Comparison of ENCODE assay signal across 9 mouse cellular contexts in genomic region chr5:135877180-135877579, GRCm38 (mm10). TPM values are rescaled to one million over a fixed set of nuclear protein-coding genes. Genes with fewer than 3 reads are reported as not detected.
DNase-seq lines count a peak whose midpoint lies in the region; ATAC-seq and TF ChIP-seq lines count a peak whose summit lies in the region.
"Had no signal": no experiment of that assay in that cellular context is flagged by ENCODE, and none has a peak within 500 bp of the region (broad histone marks: within the 10 kb centered on the region; RNA-seq: fewer than 3 reads in every experiment).

No protein-coding gene starts in this region.

- no peak for TF ChIP-seq EP300 in ES-Bruce4 (IDR thresholded peaks at IDR 0.05; ENCODE audit: insufficient read depth, low read depth, low read length)
- TF ChIP-seq EP300 in lung, postnatal 0 days (IDR thresholded peaks at IDR 0.05): no peak

- TF ChIP-seq POLR2A in ES-Bruce4 (IDR thresholded peaks at IDR 0.05; ENCODE audit: insufficient read depth, low read length): no peak

- H3K4me1 ChIP-seq in ES-Bruce4 (ENCODE audit: control insufficient read depth, insufficient read depth, low read length): no peaks in the 10 kb centered on the region
- H3K4me1 ChIP-seq in embryonic facial prominence, embryonic 10.5 days: peaks cover 19% of the 10 kb centered on the region
- H3K4me1 ChIP-seq in heart, embryonic 13.5 days: peaks cover 31% of the 10 kb centered on the region
- H3K4me1 ChIP-seq in kidney, embryonic 15.5 days: peaks cover 27% of the 10 kb centered on the region
- peaks cover 7% of the 10 kb centered on the region; the same call in 1 of the 2 replicates for H3K4me1 ChIP-seq in lung, postnatal 0 days (ENCODE audit: insufficient read depth, low read depth, low read length)

- H3K9ac ChIP-seq in ES-Bruce4 (ENCODE audit: low read depth, poor library complexity, severe bottlenecking): peak overlapping the region; percentile 27; the same call in 1 of the 2 replicates
- H3K9ac ChIP-seq in heart, embryonic 13.5 days: peak overlapping the region; percentile 78
- H3K9ac ChIP-seq in kidney, embryonic 15.5 days: 0 out of 2 replicates have a peak overlapping the region, but pooled peaks have one; percentile 31
- H3K9ac ChIP-seq in lung, postnatal 0 days (replicated peaks; ENCODE audit: low read depth): no peak overlapping the region

- peak overlapping the region; percentile 74 for H3K4me2 ChIP-seq in heart, embryonic 13.5 days
- peak overlapping the region; percentile 69 for H3K4me2 ChIP-seq in kidney, embryonic 15.5 days
- H3K4me2 ChIP-seq in lung, postnatal 0 days (replicated peaks; ENCODE audit: low read depth, low read length): peak overlapping the region; percentile 57

- DNase-seq in adrenal gland, adult 18-20 months (ENCODE audit: low spot score in 2 of 2): peak; percentile 51 to 67
- no peak for DNase-seq in adrenal gland, adult 8-10 months
- peak; percentile 64 for DNase-seq in embryonic facial prominence, embryonic 10.5 days (ENCODE audit: low spot score)
- DNase-seq in lung, postnatal 0 days (ENCODE audit: low spot score): peak; percentile 80
- DNase-seq in right cerebral cortex, postnatal 25 days: peak; percentile 45

- no peaks in the 10 kb centered on the region for H3K27me3 ChIP-seq in ES-Bruce4 (ENCODE audit: control insufficient read depth, insufficient read depth, low read length, poor library complexity, severe bottlenecking)
- H3K27me3 ChIP-seq in embryonic facial prominence, embryonic 10.5 days (replicated peaks; ENCODE audit: low read depth, poor library complexity, severe bottlenecking): peaks cover 40% of the 10 kb centered on the region
- H3K27me3 ChIP-seq in heart, embryonic 13.5 days (replicated peaks): peaks cover 20% of the 10 kb centered on the region
- peaks cover 11% of the 10 kb centered on the region; the same call in 1 of the 2 replicates for H3K27me3 ChIP-seq in kidney, embryonic 15.5 days
- no peaks in the 10 kb centered on the region for H3K27me3 ChIP-seq in lung, postnatal 0 days (replicated peaks; ENCODE audit: insufficient read depth, low read length)

- no peaks in the 10 kb centered on the region for H3K9me3 ChIP-seq in ES-Bruce4 (replicated peaks; ENCODE audit: control insufficient read depth, insufficient read depth, low read length, poor library complexity, severe bottlenecking)
- H3K9me3 ChIP-seq in embryonic facial prominence, embryonic 10.5 days: no peaks in the 10 kb centered on the region
- no peaks in the 10 kb centered on the region for H3K9me3 ChIP-seq in heart, embryonic 13.5 days
- H3K9me3 ChIP-seq in kidney, embryonic 15.5 days (replicated peaks): no peaks in the 10 kb centered on the region
- H3K9me3 ChIP-seq in lung, postnatal 0 days (ENCODE audit: low read length): no peaks in the 10 kb centered on the region

- TF ChIP-seq CTCF in ES-Bruce4 (IDR thresholded peaks at IDR 0.05; ENCODE audit: low read depth, low read length): peak; percentile 33
- TF ChIP-seq CTCF in lung, postnatal 0 days (IDR thresholded peaks at IDR 0.05): peak; percentile 77

- 28% methylated on average over 8 of the region's 8 CpGs for WGBS in embryonic facial prominence, embryonic 10.5 days
- WGBS in heart, embryonic 13.5 days: 9% methylated on average over 8 of the region's 8 CpGs
- 17% methylated on average over 8 of the region's 8 CpGs for WGBS in kidney, embryonic 15.5 days
- 13% methylated on average over 8 of the region's 8 CpGs for WGBS in lung, postnatal 0 days

- no peak for ATAC-seq in heart, embryonic 13.5 days (ENCODE audit: extremely low read depth, insufficient number of reproducible peaks, low FRiP score, low TSS enrichment)
- ATAC-seq in kidney, embryonic 15.5 days (replicated peaks; ENCODE audit: low FRiP score): no peak
- 0 out of 2 replicates have a peak, but pooled peaks have one; percentile 16 for ATAC-seq in lung, postnatal 0 days

- no peak overlapping the region for H3K27ac ChIP-seq in ES-Bruce4 (ENCODE audit: insufficient read depth, low read length)
- no peak overlapping the region for H3K27ac ChIP-seq in embryonic facial prominence, embryonic 10.5 days (replicated peaks)
- H3K27ac ChIP-seq in heart, embryonic 13.5 days (replicated peaks): peak overlapping the region; percentile 57; the same call in 1 of the 2 replicates
- 0 out of 2 replicates have a peak overlapping the region, but pooled peaks have one; percentile 9 for H3K27ac ChIP-seq in kidney, embryonic 15.5 days
- 0 out of 2 replicates have a peak overlapping the region, but pooled peaks have one; percentile 20 for H3K27ac ChIP-seq in lung, postnatal 0 days (ENCODE audit: low read length)

- H3K36me3 ChIP-seq in ES-Bruce4 (ENCODE audit: control insufficient read depth, insufficient read depth, low read length, poor library complexity, severe bottlenecking): no peaks in the 10 kb centered on the region
- no peaks in the 10 kb centered on the region for H3K36me3 ChIP-seq in embryonic facial prominence, embryonic 10.5 days (replicated peaks)
- H3K36me3 ChIP-seq in heart, embryonic 13.5 days: no peaks in the 10 kb centered on the region
- H3K36me3 ChIP-seq in kidney, embryonic 15.5 days: no peaks in the 10 kb centered on the region
- H3K36me3 ChIP-seq in lung, postnatal 0 days (ENCODE audit: insufficient read depth, low read length): no peaks in the 10 kb centered on the region

- H3K4me3 ChIP-seq in ES-Bruce4 (ENCODE audit: low read depth, low read length): no peak overlapping the region
- peak overlapping the region; percentile 51 for H3K4me3 ChIP-seq in embryonic facial prominence, embryonic 10.5 days
- H3K4me3 ChIP-seq in heart, embryonic 13.5 days: peak overlapping the region; percentile 56
- peak overlapping the region; percentile 49 for H3K4me3 ChIP-seq in kidney, embryonic 15.5 days (replicated peaks)
- peak overlapping the region; percentile 31; the same call in 1 of the 2 replicates for H3K4me3 ChIP-seq in lung, postnatal 0 days (ENCODE audit: low read depth, low read length)

RNA-seq across cellular contexts. Expression of gene Hspb1, which starts 10.5 kb away (rescaled TPM):
- 1,000 to 10,000 TPM in 1 of 2 experiments, 100 to 1,000 TPM in 1; 220 to 1,206 TPM for total RNA-seq in adrenal gland, adult 18-20 months (2021)
- total RNA-seq in adrenal gland, adult 8-10 months (2022): 100 to 1,000 TPM; 113 to 288 (median 256) TPM
- 426 and 500 TPM in 2 replicates for polyA plus RNA-seq in ES-Bruce4 (2011; ENCODE audit: insufficient read depth, insufficient read length, low read depth, missing spikeins)
- 24.0 and 24.4 TPM in 2 replicates for polyA plus RNA-seq in embryonic facial prominence, embryonic 10.5 days (2016; fragmentation: Nextera tagmentation; extraction: Ambion mirVana)
- 863 and 944 TPM in 2 replicates for polyA plus RNA-seq in heart, embryonic 13.5 days (2015; fragmentation: Nextera tagmentation; extraction: Ambion mirVana)
- 70.0 and 72.9 TPM in 2 replicates for polyA plus RNA-seq in kidney, embryonic 15.5 days (2015; fragmentation: Nextera tagmentation; extraction: Ambion mirVana)
- 198 and 248 TPM in 2 replicates for polyA plus RNA-seq in lung, postnatal 0 days (2015; fragmentation: Nextera tagmentation; extraction: Ambion mirVana)
- total RNA-seq: neutrophil, adult 5-6 weeks had no signal

RNA-seq across cellular contexts. Expression of gene Ywhag, which starts 57.2 kb away (rescaled TPM):
- total RNA-seq in adrenal gland, adult 18-20 months (2021): 100 to 1,000 TPM; 665 to 853 TPM
- 100 to 1,000 TPM; 434 to 601 (median 481) TPM for total RNA-seq in adrenal gland, adult 8-10 months (2022)
- polyA plus RNA-seq in ES-Bruce4 (2011; ENCODE audit: insufficient read depth, insufficient read length, low read depth, missing spikeins): 372 TPM in 2 replicates
- polyA plus RNA-seq in embryonic facial prominence, embryonic 10.5 days (2016; fragmentation: Nextera tagmentation; extraction: Ambion mirVana): 244 and 257 TPM in 2 replicates
- 157 and 163 TPM in 2 replicates for polyA plus RNA-seq in heart, embryonic 13.5 days (2015; fragmentation: Nextera tagmentation; extraction: Ambion mirVana)
- polyA plus RNA-seq in kidney, embryonic 15.5 days (2015; fragmentation: Nextera tagmentation; extraction: Ambion mirVana): 179 and 189 TPM in 2 replicates
- 75.5 and 87.5 TPM in 2 replicates for polyA plus RNA-seq in lung, postnatal 0 days (2015; fragmentation: Nextera tagmentation; extraction: Ambion mirVana)

Comparison
In these comparisons a context has a peak if more than half of its experiments do, and no peak if none do; other contexts are left out.
1. H3K27ac ChIP-seq: peak in heart, embryonic 13.5 days (single experiment), kidney, embryonic 15.5 days (single experiment) and lung, postnatal 0 days (single experiment); none in ES-Bruce4 (single experiment) and embryonic facial prominence, embryonic 10.5 days (single experiment).
2. Peak in every context shown above with its lines, with median percentiles within 50 percentile points of each other: H3K4me2 ChIP-seq.